Mouse (Mus musculus): ENCODE data around the gene Mthfsd. TPM values are rescaled to one million over a fixed set of nuclear protein-coding genes. Genes with fewer than 3 reads are reported as not detected.
"Not testable (repeated sequence)": the region's sequence is repeated elsewhere in the genome, so short reads cannot be mapped to it uniquely, and the experiment has no call there.

Gene Mthfsd
- 10 to 100 TPM; 13.5 to 17.3 TPM for total RNA-seq (2021)
- long read RNA-seq, experiment 1, partial matches to known transcripts: 2 of 13 reads
- long read RNA-seq, experiment 1, other reads (novel, unspliced or antisense): 9 of 13 reads
- long read RNA-seq, experiment 2, partial matches to known transcripts: 4 of 9 reads
- long read RNA-seq, experiment 2, other reads (novel, unspliced or antisense): 3 of 9 reads

- peak; percentile 99 for DNase-seq
- intact Hi-C loops (cut with DNase I): loop anchor here (10.0 kb wide), 1 partner anchor 577 kb away; no protein-coding TSS in a partner anchor
Measured at GRCm38 (mm10) chr8:121107668-121108656, at the start of gene Mthfsd. Gene Mthfsd (minus strand): TSS chr8:121108392.

- no peak for DNase-seq
- intact Hi-C loops (cut with DNase I): no loop called here
Measured at GRCm38 (mm10) chr8:121156990-121157491, 48.8 kb upstream of the Mthfsd start.

GRCm38 (mm10) chr8:121152394-121152793 lies 44.2 kb upstream of the Mthfsd start:
- DNase-seq: peak; percentile 53 to 75

GRCm38 (mm10) chr8:121148573-121149083 lies 40.4 kb upstream of the Mthfsd start:
- intact Hi-C loops (cut with DNase I): no loop called here
- no peak for DNase-seq

More at GRCm38 (mm10) chr8:121152394-121152793, 44.2 kb upstream of the Mthfsd start:
- intact Hi-C loops (cut with DNase I): no loop called here

GRCm38 (mm10) chr8:121145457-121146134 lies 37.4 kb upstream of the Mthfsd start:
- intact Hi-C loops (cut with DNase I): not testable (repeated sequence)

GRCm38 (mm10) chr8:121136856-121137255 lies 28.7 kb upstream of the Mthfsd start:
- DNase-seq: no peak
- intact Hi-C loops (cut with DNase I): no loop called here

More at GRCm38 (mm10) chr8:121145457-121146134, 37.4 kb upstream of the Mthfsd start:
- DNase-seq: not testable (repeated sequence)

GRCm38 (mm10) chr8:121134512-121134911 lies 26.3 kb upstream of the Mthfsd start:
- intact Hi-C loops (cut with DNase I): no loop called here
- DNase-seq: no peak

- intact Hi-C loops (cut with DNase I): no loop called here
Measured at GRCm38 (mm10) chr8:121134102-121134501, 25.9 kb upstream of the Mthfsd start.

GRCm38 (mm10) chr8:121132961-121133513 lies 24.8 kb upstream of the Mthfsd start:
- no peak for DNase-seq
- intact Hi-C loops (cut with DNase I): no loop called here

More at GRCm38 (mm10) chr8:121134102-121134501, 25.9 kb upstream of the Mthfsd start:
- no peak for DNase-seq

GRCm38 (mm10) chr8:121130522-121130921 lies 22.3 kb upstream of the Mthfsd start:
- intact Hi-C loops (cut with DNase I): no loop called here
- peak in 1 of 2 experiments; percentile 51 for DNase-seq

GRCm38 (mm10) chr8:121129265-121129940 lies 21.2 kb upstream of the Mthfsd start:
- intact Hi-C loops (cut with DNase I): loop anchor here (5.0 kb wide), 1 partner anchor 88 kb away; no protein-coding TSS in a partner anchor
- DNase-seq: no peak

- DNase-seq: no peak
- intact Hi-C loops (cut with DNase I): loop anchor here (5.0 kb wide), 1 partner anchor 89 kb away; no protein-coding TSS in a partner anchor
Measured at GRCm38 (mm10) chr8:121128531-121129264, 20.5 kb upstream of the Mthfsd start.

- DNase-seq: no peak
- intact Hi-C loops (cut with DNase I): loop anchor here (5.0 kb wide), 1 partner anchor 89 kb away; no protein-coding TSS in a partner anchor
Measured at GRCm38 (mm10) chr8:121127756-121128375, 19.7 kb upstream of the Mthfsd start, which contains the start of gene Foxl1. Gene Foxl1 (plus strand): TSS chr8:121127940.

GRCm38 (mm10) chr8:121127291-121127701 lies 19.1 kb upstream of the Mthfsd start:
- intact Hi-C loops (cut with DNase I): loop anchor here (5.0 kb wide), 1 partner anchor 90 kb away; no protein-coding TSS in a partner anchor
- no peak for DNase-seq

GRCm38 (mm10) chr8:121126694-121127093 lies 18.5 kb upstream of the Mthfsd start:
- no peak for DNase-seq
- intact Hi-C loops (cut with DNase I): loop anchor here (5.0 kb wide), 1 partner anchor 91 kb away; no protein-coding TSS in a partner anchor

- intact Hi-C loops (cut with DNase I): loop anchor here (5.0 kb wide), 1 partner anchor 91 kb away; no protein-coding TSS in a partner anchor
Measured at GRCm38 (mm10) chr8:121126191-121126590, 18.0 kb upstream of the Mthfsd start.

GRCm38 (mm10) chr8:121125311-121125876 lies 17.2 kb upstream of the Mthfsd start:
- intact Hi-C loops (cut with DNase I): loop anchor here (5.0 kb wide), 1 partner anchor 92 kb away; no protein-coding TSS in a partner anchor
- DNase-seq: peak; percentile 81 to 83

More at GRCm38 (mm10) chr8:121126191-121126590, 18.0 kb upstream of the Mthfsd start:
- DNase-seq: no peak

All from heart, postnatal 14 days (tissue).